Mouse (Mus musculus) cerebellum, adult 2 months (tissue): ENCODE data around the gene Dip2a.

Experiments used
- CTCF ChIP-seq: fragments of 200-500 bp; IDR thresholded peaks from 2 replicates; pipeline ENCODE4 v1.5.1; 2011; ENCODE audit warnings: low read depth, mild to moderate bottlenecking, control low read depth, low read length, moderate library complexity, borderline replicate concordance; ENCODE audit not compliant: insufficient read depth
- POLR2A ChIP-seq: fragments of 200-500 bp; IDR thresholded peaks from 2 replicates; pipeline ENCODE4 v1.6.1; 2011; ENCODE audit warnings: low read length, control low read depth, borderline replicate concordance; ENCODE audit not compliant: insufficient read depth

DNA sequence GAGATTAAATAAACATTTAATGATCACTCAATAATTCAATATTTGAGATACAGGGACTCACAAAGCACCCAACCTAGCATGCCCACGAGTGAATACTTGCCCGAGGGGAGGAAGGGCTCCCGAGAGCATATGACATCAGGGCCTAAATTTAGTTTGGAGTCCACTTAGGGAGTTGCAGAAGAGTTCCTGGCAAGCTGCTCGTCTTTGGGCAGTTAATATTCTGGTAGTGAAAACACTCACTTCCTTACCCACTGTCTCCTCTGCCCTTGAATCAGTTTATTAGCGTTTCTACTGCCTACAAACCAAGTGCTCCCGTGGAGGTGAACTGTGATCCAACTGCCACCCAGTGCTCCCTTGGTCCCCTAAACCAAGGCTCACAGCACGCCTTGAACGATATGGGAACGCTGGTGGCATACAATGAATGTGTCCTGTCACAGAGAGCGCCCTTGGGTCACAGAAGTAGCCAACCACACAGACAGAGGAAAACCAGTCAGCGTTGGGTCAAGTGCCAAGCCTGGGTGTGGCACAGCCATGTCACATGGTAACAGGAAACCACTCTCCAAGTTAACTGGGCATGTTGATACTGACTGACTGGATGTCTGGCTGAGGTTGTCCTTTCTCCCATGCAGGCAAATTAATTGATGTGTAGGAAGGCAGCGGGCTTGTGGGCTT, 87.2 kb downstream of the Dip2a start:
- TF ChIP-seq POLR2A (no peak), CTCF (no peak)
